Mouse (Mus musculus) urinary bladder, adult 18-20 months (tissue): ENCODE measurements around the gene Ttc21b.
"Not testable (repeated sequence)": the region's sequence is repeated elsewhere in the genome, so short reads cannot be mapped to it uniquely, and the experiment has no call there.

Experiments used
- DNase-seq, 2 experiments: peaks; one replicate each; pipeline ENCODE4 v3.0.0; 2022; ENCODE audit warnings: low spot score in 2 of 2, mixed read lengths in 2 of 2

Gene Ttc21b

DNA sequence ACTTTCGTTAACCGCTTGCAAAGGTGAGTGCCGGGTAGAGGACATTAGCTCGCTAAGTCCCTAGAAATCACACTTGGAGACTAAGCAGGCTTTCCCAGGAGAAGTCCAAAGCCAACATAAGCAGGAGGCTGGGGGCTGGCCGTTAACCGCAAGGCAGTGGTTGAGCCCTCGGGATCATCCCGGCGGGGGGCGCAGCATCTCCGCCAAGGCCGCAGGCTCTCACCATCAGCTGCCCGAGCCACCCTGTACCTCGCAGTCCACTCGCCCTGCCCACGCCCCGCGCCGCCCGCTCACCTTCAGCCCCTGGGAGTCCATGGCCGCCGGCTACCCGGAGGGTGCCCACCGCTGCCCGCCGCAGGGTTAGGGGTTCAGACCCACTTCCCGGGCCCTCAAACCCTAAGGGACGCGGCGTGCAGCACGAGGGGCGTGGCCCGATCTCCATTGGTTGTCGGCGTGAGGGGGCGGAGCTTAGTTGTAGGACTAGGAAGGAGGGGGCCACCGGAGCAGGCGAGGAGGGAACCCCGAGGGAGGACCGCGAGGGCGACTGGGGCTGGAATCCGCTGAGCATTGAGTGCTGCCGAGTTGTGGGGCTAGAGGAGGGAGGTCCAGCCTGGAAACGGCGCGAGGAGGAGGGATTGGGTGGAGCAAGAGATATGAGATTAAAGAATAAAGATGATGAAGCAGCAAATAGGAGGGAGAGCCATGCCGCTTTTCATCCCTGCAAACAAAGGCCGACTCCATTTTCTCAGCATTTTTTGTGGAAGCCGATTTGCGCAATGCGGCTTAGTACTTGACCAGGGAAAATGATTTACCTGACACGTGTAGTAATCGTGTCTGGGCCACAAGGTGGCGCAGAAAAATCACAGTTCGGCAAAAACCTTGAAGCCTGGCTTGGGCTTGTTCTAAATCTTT lies at the start of gene Ttc21b:
Ttc21b (minus strand) TSS at position 398 of the 912 bp plus-strand sequence.
- DNase-seq = peak; percentile 94 to 97

DNA sequence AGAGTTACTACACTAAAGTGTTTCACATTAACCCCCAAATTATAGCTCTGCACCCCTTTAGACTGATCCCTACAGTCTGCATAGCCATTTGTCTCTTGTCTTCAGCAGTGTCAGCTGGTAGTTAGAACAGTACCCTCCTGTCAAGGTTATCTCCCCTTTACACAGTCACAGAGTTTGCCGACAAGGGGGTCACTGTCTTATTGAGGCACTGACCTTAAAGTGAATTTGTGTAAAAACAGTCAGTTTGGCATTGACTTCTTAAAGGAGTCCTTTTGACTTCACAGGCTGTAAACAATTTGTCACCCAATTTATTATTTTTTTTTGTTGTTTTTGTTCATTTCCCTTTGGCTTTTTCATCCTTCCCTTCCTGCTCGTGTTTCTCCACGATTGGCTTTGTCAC lies 16.1 kb upstream of the Ttc21b start:
- DNase-seq = no peak

DNA sequence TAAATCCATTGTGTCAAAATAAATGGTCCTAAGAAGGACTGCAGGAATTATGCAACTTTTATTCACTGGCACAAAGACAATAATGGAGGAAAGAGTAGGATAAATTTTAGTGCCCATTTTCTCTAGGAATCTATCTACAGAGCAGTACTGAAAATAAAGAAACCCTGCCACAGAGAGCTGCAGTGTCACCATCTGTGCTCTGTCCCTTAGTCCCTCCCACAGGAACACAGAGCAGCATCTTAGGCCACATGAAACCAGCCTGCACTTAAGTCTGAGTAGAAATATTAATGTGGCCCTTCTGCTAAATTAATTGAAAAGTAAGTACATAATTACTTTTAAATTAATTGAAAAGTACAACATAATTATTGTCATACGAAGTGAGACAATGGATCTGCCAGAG lies 12.4 kb downstream of the Ttc21b start:
- no peak for DNase-seq

DNA sequence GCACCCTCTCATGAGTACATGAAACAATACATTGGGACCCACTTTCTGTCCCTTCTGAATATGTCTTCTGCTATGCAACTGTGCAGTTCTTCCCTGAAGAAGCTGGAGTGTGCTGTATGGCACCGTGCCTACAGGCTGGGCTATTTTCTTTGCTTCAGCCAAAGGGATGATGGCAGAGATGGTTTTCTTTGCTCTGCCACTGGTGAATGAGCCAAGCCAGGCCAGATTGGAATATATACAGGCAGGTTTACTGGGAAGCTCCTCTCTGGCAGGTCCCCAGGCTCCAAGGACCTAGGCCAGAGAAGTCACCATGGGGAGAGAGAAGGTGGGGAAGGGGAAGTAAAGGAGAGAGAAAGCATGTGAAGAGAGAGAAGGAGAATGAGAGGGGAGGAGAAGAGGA lies 16.1 kb downstream of the Ttc21b start:
- no peak for DNase-seq

DNA sequence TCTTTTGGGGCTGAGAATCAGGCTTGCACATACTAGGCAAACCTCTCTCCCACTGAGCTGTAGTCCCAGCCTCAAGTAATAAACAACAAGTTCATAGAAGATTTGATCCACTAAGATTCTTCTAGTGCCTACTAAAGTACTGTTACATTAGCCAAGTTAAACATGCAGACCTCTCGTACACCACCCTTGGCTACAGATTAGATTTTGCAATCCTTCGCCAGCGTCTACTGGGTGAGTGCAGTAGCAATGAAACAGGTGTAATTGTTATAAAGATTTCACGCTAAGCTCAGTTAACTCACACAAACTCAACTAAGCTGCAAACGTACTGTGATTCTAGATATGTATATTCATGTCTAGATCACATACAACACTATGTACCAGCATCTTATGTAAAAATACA lies 17.5 kb downstream of the Ttc21b start:
- DNase-seq = no peak

DNA sequence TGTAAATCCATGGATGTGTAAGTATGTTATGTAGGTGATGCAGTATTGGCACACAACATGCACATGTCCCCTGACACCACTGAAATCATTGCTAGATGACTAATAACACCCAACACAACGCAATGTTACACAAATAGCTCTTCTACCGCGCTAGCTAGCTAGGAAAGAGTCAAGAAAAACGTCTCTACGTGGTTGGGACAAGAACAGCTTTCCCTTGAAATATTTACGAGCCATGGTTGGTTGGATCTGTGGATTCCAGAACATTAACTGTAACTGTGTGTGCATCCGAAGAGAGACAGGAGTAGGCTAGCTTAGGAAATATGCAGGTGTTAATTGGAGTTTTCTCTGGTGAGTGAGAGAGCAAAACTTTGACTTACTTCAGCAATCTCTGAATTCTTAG lies 35.5 kb downstream of the Ttc21b start:
- DNase-seq = no peak

DNA sequence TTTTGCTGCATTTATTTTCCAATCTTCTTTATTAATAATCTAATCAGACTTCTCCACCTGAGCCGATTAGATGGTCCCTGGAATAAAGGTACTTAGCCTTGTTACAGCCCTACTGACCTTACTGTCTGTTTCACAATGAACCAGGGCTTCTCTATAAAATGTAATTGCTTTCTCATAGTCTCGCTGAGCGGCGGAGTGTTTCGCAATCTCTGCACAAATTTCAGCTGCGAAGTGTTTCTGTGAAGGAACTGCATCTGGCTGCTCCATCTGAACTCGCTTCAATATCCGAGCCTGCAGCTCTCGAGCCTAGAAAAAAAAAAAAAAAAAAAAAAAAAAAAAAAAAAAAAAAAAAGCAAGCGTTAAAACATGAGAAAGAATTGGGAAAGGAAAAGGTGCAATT lies 46.5 kb downstream of the Ttc21b start:
- DNase-seq = no peak

DNA sequence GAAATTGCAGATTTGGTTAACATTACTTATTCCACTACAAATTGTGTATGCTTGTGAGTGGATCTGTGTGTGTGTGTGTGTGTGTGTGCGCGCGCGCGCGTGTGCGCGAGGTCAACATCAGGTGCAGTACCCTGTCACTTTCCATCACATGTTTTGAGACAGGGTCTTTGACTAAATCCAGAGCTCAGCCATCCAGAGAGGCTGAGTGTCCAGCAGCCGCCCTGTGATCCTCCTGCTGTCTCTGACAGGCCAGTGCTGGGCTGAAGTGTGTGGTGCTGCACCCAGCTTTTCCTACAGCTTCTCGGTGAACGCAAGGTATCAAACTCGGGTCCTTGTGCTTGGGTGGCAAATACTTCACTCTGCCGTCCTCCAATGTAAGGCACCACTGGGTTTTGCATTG lies 47.1 kb downstream of the Ttc21b start:
- no peak for DNase-seq

DNA sequence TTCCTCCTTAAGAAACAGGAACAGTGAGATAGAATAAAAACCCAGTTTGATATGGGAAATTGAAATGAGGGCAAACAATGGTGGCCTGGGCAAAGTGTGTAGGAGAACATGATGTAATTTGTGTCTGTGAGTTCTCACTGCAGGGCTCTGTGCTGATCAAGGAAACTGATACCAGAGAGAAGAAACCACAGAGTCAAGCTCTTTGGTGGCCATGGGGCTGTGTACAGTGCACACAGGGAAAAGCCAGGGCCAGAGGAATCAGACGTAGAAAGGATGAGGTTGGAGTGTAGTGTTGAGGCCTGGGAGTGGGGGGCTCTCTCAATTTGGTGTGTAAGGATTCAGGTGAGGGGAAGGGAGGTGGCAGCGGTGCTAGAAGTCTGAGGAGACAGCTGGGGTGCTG lies 49.6 kb downstream of the Ttc21b start:
- DNase-seq = no peak

DNA sequence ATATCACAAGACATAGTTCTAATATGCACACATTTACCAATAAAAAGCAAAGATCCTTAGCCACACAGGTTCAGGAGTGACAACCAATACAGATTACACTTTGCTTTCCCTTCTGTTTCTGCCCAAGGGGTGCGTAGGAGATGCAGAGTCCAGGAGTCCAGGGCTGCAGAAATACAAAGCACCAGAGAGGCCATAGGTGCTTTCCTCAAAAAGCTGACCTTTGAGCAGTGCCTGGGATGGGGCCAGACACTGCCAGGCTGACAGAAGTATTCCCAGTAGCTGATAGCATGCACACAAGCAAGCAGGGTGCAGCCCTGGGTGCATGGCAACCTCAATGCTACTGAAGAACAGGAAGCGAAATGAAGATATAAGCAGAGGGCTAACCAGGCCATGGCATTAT lies 52.2 kb downstream of the Ttc21b start:
- DNase-seq = no peak

DNA sequence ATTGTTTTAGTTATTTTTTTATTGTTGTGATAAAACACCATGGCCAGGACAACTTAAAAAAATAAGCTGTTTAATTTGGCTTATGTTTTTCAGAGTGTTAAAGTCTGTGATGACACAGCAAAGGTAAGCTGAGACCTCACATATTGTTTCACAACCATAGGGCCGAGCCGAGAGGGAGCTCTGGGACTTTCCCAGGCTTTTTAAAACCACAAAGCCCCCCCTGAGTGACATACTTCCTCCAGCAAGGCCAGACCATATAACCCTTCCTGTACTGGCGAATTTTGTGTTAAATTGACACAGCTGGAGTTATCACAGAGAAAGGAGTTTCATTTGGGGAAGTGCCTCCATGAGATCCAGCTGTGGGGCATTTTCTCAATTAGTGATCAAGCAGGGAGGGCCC lies 56.2 kb downstream of the Ttc21b start:
- DNase-seq = no peak

DNA sequence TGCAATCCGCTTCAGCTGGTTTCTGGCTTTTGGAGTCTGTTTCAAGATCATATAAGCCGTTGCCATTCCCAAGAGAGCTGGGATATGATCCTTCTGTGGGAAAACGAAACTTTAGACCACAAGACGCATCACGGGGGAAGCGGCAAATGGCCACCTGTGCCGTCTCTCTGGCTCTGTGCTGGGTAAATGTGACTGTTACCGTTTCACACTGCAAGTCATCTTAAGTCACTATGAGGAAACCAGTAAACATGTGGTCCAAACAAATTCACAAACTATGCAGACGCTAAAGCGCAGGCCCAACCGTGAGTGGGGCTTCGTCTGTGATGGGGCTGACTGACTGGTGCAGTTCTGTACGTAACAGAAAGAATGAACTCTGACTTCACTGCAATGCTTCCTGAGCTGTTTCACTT lies 64.7 kb downstream of the Ttc21b start:
- no peak for DNase-seq

DNA sequence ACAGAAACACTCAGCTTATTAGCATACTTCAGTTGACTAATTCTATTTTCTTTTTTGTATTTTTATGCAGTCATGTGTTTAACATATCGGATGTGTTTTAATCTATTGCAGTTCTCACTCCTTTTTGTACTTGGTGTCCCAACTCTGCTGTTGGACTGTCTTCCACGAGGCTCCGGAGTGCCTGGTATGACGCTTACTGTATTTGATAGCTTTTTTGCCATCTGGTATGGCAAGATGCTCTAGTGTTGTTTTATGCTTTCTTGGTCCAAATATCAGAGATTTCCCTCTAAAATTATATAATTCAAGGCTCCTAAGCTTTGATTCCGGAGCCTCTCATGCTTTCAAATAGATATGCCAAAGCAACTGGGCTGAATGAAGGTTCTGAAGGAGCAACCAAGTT lies 66.3 kb downstream of the Ttc21b start:
- no peak for DNase-seq

DNA sequence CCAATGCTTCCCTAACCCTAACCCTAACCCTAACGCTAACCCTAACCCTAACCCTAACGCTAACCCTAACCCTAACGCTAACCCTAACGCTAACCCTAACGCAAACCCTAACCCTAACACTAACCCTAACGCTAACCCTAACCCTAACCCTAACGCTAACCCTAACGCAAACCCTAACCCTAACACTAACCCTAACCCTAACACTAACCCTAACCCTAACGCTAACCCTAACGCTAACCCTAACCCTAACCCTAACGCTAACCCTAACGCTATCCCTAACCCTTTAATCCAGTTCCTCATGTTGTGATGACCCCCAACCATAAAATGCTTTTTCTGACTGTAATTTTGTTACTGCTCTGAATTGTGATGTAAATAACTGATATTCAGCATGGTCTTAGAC lies 67.2 kb downstream of the Ttc21b start:
- DNase-seq = not testable (repeated sequence)

DNA sequence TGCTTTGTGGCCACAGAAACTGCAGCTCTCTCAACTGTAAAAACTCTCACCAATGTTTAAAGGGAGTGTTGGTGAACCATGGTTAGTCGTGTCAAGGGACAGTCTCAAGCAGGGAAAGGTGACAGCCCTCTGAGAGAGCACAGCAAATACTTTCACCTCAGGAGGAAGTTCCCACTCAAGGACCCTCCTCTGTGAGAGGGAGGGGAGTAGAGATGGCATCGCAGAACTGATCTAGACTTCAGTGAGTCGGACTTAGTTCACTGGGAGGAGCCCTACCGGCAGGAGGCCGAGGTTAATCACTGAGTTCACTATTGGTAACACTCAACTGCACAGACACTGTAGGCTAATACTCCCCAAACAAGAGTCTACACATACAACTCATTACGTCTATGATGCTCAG lies 68.9 kb downstream of the Ttc21b start:
- DNase-seq = no peak

DNA sequence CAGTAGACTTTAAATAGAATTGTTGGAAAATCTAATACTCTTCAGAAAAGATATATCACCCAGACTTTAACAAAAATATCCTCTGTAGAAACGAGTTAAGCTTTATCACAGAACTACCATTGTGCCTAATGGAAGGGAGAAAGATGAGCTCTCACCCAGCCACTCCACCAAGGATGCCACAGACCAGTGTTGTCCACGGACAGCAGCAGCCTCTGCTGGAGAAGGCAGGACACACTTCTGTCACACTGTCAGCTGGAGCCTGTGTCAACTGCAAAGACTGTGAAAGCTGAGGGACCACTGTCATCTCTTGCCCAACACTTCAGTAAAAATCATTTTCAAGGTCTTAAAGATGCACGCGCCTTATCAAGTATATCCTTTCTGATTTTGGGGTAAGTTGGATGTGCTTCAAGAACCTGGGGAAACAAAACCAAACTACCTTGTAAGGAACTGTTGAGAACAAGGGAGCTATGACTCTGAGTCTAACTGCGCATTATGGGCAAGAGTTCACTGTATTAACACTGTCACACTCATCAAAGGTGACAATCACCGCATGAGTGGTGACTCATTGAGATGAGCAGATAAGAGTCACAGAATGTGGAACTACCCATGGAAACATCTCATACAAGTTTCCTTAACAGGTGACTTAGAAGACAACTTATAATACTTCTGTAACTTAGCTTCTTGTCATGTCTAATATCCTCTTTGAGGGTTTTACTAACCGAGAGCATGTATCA lies 71.8 kb downstream of the Ttc21b start:
- DNase-seq = no peak

DNA sequence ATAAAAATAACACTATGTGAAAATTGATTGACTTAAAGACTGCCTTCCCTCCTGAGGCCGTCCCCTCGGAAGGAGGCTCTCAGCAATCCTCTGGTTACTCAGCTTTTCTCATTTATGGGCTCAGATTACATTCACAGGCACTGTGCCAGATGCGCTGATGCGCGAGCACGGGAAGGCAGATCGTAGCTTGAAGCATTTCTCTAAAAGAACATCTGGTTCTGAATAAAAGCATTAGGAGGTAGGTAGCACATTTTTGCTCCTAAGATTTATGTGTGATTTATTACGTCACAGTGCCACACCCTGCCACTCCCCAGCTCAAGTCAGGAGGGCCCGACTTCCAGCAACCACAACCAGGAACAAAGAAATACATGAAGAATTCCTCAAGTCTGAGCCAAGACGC lies 76.1 kb downstream of the Ttc21b start:
- peak; percentile 9 to 36 for DNase-seq

DNA sequence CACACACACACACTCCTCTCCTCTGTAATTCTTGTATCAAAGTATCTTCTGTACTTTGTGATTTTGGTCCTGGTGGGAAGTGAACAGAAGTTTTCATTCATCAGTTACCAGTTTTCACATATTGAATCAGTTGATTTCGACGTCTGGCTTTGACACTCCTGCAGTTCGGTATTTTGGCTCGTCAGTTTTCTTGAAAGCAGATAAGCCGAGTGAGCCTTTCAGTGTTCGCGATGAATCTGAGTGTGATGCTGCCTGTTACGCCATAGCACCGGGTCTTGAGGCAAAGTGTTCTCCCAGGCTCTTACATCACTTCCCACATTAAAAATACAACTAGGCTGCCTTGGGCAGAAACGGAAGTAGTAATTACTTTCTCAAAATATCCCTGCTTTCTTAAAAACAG lies 76.6 kb downstream of the Ttc21b start:
- no peak for DNase-seq

DNA sequence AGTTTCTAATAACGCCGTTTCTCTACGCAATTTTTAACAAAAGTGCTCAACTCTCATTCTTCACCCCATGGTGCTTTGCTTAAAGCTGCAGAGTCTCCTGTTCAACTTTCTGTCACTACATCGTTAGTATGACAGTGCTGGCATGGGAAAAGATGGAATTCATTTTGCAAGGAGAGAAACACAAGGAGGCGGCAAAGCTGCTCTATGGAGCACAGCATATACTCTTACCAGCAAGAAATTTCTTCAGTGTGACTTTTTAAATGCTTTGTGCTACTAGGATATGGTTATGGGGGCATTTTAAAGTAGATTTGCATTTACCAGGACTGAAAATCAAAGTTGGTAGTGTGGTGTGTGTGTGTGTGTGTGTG lies 77.6 kb downstream of the Ttc21b start:
- no peak for DNase-seq

DNA sequence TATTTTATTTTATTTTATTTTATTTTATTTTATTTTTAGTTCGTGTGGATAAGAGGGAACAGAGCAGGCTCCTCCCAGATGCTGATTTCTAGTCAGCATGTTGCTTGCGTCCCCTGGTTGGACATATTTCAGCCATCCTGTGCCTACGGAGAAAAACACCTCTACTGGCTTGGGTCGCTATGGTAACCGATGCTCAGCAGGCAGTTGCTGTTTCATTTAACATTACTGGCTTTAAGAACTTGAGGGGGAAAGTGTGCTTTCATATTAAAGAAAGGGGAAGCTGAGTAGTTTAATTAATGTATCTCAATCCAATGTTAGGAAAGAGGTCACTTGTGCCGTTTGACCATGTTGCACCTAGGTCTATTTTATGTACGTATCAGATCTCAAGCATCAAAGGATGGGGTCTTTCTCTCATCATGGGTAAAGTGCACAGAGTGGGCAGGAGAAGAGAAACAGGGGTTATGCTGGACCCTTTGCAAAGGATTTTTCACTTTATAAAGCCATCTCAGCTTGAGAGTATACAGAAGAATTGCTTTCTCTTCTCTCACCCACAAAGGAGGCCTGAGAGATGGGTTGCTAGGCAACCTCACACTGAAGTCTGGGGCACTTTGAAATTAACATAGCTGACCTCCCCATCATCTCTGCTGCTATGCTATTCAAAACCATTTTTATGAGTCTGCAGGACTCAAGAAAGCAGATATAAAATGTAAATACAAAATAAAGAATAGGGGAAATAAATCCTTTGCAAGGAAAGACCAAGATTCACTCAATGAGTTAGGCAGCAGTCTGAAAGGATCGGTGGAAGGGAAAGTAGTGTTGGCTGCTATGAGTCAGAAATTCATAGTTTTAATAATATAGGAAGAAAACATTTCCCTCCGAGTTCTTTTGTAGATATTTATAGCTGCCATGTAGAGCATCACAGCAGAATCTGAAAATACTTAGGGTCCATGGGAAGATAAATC lies 78.2 kb downstream of the Ttc21b start:
- no peak for DNase-seq

DNA sequence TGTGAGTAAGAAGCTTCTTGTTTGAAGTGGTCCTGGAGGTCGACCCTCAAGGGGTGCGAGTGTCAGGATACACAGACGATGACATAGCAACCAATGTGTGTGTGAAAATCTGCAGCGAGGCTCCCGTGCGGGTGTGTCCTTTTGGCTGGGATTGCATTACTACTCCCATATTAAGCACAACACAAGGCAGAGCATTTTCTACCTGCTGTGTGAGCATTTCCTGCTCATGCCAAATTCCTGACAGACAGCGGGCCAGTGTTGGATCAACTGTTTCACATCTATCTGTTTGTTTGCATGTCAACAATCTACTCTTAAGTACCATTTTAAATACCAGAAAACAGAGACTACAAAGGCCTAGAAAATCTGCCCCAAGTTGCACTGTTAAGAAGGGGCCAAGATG lies 79.4 kb downstream of the Ttc21b start:
- DNase-seq = no peak

DNA sequence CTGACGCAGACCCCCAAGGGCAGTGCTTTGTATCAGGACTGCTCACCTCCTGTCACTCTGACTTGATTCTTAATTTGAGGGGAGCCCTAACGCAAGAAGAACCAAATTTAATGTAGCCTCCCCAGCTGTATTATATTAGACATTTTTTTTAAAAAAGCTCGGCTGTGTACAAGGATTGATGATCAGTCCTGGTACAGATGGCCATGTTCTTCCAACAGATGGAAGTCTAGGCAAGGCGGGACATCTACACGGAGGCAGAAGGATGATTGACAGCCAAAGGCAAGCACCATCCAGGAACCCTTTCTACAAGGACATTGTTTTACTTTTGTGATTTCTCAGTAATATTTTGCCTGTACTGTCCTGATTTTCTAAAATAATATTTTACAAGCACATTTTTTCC lies 83.3 kb downstream of the Ttc21b start:
- DNase-seq = no peak
